Mouse (Mus musculus): ENCODE results near the gene Tmem53. TPM values are rescaled to one million over a fixed set of nuclear protein-coding genes. Genes with fewer than 3 reads are reported as not detected.

Gene Tmem53
- 1 to 10 TPM; 5.5 to 7.6 TPM for total RNA-seq (2021)
- long read RNA-seq, experiment 1, transcript Tmem53-201 (3 exons, 991 nt), result major isoform, 6 of 8 reads
- long read RNA-seq, experiment 1, partial matches to known transcripts, result 1 of 8 reads
- long read RNA-seq, experiment 1, other reads (novel, unspliced or antisense), result 0 of 8 reads
- long read RNA-seq, experiment 2, transcript Tmem53-201 (3 exons, 991 nt), result major isoform, 5 of 6 reads
- long read RNA-seq, experiment 2, partial matches to known transcripts, result 0 of 6 reads
- long read RNA-seq, experiment 2, other reads (novel, unspliced or antisense), result 1 of 6 reads

GRCm38 (mm10) chr4:117251801-117252316 is at the start of gene Tmem53, which contains the start of gene Armh1:
Gene Tmem53, plus strand, starts transcription at chr4:117251951.
Gene Armh1, minus strand, starts transcription at chr4:117252125.
- peak; percentile 89 for DNase-seq

GRCm38 (mm10) chr4:117202046-117202991 is 49.4 kb upstream of the Tmem53 start:
- DNase-seq, result no peak

- DNase-seq, result no peak
Measured at GRCm38 (mm10) chr4:117202992-117203354, 48.8 kb upstream of the Tmem53 start.

GRCm38 (mm10) chr4:117209592-117209991 is 42.2 kb upstream of the Tmem53 start:
- DNase-seq, result no peak

GRCm38 (mm10) chr4:117210147-117211074 is 41.3 kb upstream of the Tmem53 start:
- DNase-seq, result peak; percentile 85

GRCm38 (mm10) chr4:117214250-117214649 is 37.5 kb upstream of the Tmem53 start:
- DNase-seq, result no peak

GRCm38 (mm10) chr4:117217029-117217428 is 34.7 kb upstream of the Tmem53 start:
- no peak for DNase-seq

GRCm38 (mm10) chr4:117218517-117219219 is 33.1 kb upstream of the Tmem53 start:
- peak; percentile 61 for DNase-seq

GRCm38 (mm10) chr4:117220741-117221515 is 30.8 kb upstream of the Tmem53 start:
- DNase-seq, result no peak

GRCm38 (mm10) chr4:117221836-117222235 is 29.9 kb upstream of the Tmem53 start:
- DNase-seq, result no peak

- no peak for DNase-seq
Measured at GRCm38 (mm10) chr4:117223001-117223400, 28.8 kb upstream of the Tmem53 start.

GRCm38 (mm10) chr4:117224122-117224521 is 27.6 kb upstream of the Tmem53 start:
- DNase-seq, result no peak

GRCm38 (mm10) chr4:117225250-117225649 is 26.5 kb upstream of the Tmem53 start:
- no peak for DNase-seq

- no peak for DNase-seq
Measured at GRCm38 (mm10) chr4:117229590-117229989, 22.2 kb upstream of the Tmem53 start.

- no peak for DNase-seq
Measured at GRCm38 (mm10) chr4:117230331-117230730, 21.4 kb upstream of the Tmem53 start.

- DNase-seq, result no peak
Measured at GRCm38 (mm10) chr4:117231208-117231607, 20.5 kb upstream of the Tmem53 start.

GRCm38 (mm10) chr4:117234166-117234741 is 17.5 kb upstream of the Tmem53 start:
- no peak for DNase-seq

GRCm38 (mm10) chr4:117235822-117236221 is 15.9 kb upstream of the Tmem53 start:
- DNase-seq, result no peak

- DNase-seq, result no peak
Measured at GRCm38 (mm10) chr4:117239153-117239552, 12.6 kb upstream of the Tmem53 start.

GRCm38 (mm10) chr4:117240867-117241266 is 10.9 kb upstream of the Tmem53 start:
- DNase-seq, result no peak
